Mouse (Mus musculus) naive thymus-derived CD4-positive, alpha-beta T cell, adult 2 months (primary cell): ENCODE results near the gene Hrnr.

Source experiments
- DNase-seq: peaks from one replicate; pipeline ENCODE4 v3.0.0-alpha.2; 2011; ENCODE audit warnings: low read depth

Hrnr gene

DNA sequence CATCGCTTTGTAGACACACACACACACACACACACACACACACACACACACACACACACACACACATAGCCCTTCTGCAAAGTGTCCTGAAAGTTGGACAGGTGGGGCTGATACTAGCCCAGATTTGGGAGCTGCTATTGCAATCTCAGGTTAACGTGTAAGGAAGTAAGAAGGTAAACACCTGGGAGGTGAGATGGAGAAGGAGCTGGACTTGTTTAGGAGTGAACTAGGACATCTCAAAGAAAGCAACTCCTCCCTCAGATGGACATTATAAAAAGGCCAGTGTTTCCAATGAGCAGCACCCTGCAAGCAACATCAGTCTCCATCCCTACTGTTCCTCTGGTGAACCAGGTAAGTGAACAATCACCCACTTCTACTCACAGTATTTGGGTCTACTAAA is at the start of gene Hrnr:
TSS of gene Hrnr (plus strand) at position 301 of the 400 bp plus-strand sequence.
- DNase-seq: no peak

DNA sequence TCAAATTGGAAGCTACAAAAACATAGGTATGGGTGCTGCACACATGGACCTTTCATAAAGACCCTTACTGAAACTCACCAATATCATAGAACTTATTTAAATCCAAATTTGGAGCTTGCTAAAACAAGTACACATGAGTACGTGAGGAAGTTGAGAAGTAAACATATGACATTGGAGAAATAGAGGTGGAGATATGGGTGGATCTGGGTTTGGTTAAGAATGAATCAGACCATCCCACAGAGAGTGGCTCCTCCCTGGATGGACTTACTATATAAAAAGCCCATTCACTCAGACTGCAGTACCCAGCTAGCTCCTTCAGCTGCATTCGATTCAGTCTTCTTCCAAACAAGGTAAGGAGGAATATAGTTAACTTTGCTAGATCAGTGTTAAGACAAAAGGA is 46.3 kb upstream of the Hrnr start, which contains the start of gene Flg:
TSS of gene Flg (plus strand) at position 301 of the 400 bp plus-strand sequence.
- DNase-seq: no peak

- DNase-seq: no peak
These were observed 22.0 kb upstream of the Hrnr start for GRCm38 (mm10) chr3:93297542-93297941.

GRCm38 (mm10) chr3:93299832-93300231 is 19.7 kb upstream of the Hrnr start:
- DNase-seq: no peak

- no peak for DNase-seq
These were observed 17.7 kb upstream of the Hrnr start for GRCm38 (mm10) chr3:93301896-93302295.

- DNase-seq: no peak
These were observed 13.4 kb upstream of the Hrnr start for GRCm38 (mm10) chr3:93306142-93306541.

DNA sequence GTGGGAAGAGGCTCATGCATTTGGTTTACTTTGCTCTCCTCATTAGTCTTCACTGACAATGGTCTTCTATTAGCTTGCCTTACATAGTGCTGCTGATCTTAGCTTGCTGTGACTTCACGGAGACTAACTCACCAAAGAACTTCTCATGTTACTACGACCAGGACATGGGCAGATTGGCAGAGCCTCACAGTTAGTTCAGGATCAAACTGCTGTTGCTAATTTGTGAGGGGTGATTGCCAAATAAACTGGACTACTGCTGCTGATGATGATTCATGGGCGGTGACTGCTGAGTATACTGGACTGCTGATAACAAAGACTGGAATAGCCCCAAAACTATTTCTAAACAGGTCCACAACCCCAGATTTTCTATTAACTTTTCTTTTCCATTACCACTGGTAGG is 8.2 kb upstream of the Hrnr start:
- DNase-seq: no peak

- DNase-seq: no peak
These were observed 5.2 kb upstream of the Hrnr start for GRCm38 (mm10) chr3:93314388-93314787.

- DNase-seq: no peak
These were observed 18.2 kb downstream of the Hrnr start for GRCm38 (mm10) chr3:93337749-93338148.

GRCm38 (mm10) chr3:93340021-93340420 is 20.5 kb downstream of the Hrnr start:
- DNase-seq: no peak

GRCm38 (mm10) chr3:93346896-93347295 is 27.3 kb downstream of the Hrnr start:
- DNase-seq: no peak

DNA sequence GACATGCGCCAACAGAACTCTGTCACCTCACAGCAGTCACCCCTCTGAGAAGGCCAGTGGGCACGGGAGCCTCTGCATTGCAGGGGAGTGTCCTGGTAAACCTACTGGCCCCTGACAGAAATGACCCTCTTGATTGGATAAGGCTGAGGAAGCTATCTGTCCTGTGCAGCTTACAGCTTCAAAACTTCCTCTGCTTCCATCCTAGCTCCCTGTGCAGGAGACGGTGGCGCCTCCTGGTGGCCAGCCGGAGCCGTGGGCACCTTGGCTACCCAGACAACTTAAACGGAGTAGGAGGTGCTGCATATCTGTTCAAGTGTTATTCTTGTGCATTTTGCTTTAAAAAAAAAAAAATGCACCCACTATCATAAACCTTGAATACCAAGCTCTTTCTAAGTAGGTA is 40.5 kb downstream of the Hrnr start:
- peak; percentile 27 for DNase-seq

- DNase-seq: peak; percentile 65
These were observed 42.5 kb downstream of the Hrnr start for GRCm38 (mm10) chr3:93361933-93362574.

DNA sequence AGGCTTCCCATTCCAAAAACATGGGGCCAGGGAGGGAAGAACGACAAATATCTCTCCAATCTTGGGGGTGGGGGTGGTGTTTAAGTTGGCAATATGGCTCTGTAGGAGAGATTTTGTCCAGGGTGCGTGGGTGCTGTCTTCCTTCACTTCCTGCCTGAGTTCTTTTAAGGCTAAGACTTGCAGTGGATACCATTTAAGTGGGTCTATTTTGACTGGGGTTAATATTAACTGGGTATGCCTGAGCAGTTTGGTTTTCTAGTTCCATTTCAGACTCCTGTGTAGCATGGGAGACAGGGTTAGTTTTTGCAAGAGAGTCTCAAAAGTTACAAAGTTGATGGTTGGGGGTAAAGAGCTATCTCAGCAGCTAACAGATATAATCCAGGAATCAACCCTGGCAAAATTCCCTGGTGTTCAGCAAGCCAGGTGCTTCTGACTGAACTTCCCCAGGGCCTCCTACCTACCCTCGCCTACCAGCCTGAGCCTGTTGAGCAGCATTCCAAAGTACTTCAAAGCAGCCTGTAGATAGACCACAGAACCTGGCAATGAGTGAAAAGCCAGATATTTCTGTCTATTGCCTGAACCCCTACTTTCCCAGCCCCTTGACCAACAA is 47.5 kb downstream of the Hrnr start:
- DNase-seq: no peak

DNA sequence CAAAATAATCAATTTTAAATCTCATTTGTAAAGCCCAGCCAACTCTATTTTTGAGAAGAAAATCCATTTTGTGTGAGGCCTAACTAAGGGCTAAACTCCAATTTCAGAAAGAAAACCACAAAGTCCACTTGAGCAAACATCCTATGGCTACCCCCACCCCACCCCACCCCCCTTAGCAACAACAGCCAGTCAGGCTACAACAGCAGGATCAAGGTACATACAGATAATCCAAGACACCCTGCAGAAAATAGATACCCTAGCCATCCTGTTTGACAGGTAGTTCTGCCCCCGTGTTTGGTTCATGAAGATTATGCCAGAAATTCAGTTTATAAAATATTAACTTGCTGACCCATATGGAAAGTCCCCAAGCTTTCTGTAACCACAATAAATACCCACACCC is 48.6 kb downstream of the Hrnr start:
- no peak for DNase-seq

DNA sequence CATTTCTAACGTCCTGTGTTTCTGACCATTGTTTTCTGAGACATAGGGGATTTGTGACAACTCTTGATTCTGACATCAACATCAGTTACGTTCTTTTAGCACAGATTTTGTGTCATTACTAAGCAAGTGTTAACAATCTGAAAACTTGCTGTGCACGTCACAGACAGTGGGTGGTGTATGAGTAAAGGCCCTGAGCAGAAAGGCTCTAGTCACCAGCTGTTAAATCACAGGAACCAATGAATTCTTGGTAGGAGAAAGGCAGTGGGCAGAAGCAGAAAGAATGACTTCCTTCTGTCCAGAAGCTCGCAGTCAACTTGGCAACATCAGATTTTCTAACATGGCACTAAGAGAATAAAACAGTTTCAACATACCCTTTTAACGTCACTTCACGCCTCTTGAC is 53.9 kb downstream of the Hrnr start:
- no peak for DNase-seq

- DNase-seq: no peak
These were observed 55.6 kb downstream of the Hrnr start for GRCm38 (mm10) chr3:93375196-93375595.

DNA sequence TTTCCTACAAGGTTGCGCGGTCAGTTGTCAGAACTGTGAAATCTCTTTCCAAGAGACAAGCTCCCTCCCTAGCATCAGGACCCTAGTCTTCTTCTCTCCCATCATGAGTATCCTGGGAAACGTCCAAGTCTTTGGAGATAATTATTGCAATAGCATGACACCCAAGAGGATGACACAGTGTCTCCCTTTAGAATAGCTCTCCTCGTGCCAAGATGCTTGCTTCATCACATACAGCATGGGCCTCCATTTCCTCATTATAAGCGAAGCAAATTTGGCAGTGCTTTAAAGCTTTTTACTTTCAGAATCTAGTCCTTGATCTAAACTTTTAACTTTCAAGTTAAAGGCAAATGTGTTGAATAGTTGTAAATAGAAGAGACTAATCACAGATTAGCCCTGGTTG is 56.1 kb downstream of the Hrnr start:
- no peak for DNase-seq

DNA sequence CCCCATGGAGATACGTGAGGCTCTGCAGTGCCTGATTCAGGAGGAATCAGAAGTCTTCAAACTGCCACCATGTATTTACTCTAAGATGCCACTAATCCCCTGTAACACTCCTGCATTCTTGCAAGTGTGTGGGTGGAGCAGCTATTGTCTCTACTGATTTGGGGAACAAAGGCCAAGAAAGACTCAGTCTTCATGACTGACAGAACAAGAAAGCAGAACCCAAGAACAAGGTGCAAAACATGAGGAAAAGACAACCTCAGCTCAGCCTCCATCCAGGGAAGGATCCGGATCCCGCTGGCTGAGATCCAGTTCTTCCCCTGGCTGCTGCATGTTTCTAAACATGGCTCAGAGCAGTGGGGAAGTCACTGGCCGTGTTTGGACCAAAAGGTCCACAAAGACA is 58.6 kb downstream of the Hrnr start:
- DNase-seq: no peak
